Mouse (Mus musculus) T-helper 2 cell (primary cell): ENCODE measurements around the gene Nt5c3.
"Not testable (repeated sequence)": the region's sequence is repeated elsewhere in the genome, so short reads cannot be mapped to it uniquely, and the experiment has no call there.

Source experiments
- in situ Hi-C: fragments of 300-600 bp; cut with MboI, MseI; formaldehyde crosslinking; loops from one replicate; pipeline ENCODE4 v1.15.1; 2025; ENCODE audit warnings: high pct_unique_total_duplicates

Nt5c3 gene

GRCm38 (mm10) chr6:56904982-56905381 is 18.8 kb downstream of the Nt5c3 start:
- in situ Hi-C loops: no loop called here

GRCm38 (mm10) chr6:56904330-56904729 is 19.4 kb downstream of the Nt5c3 start:
- in situ Hi-C loops: no loop called here

- in situ Hi-C loops: no loop called here
Measured at GRCm38 (mm10) chr6:56903831-56904230, 19.9 kb downstream of the Nt5c3 start.

GRCm38 (mm10) chr6:56902606-56903520 is 20.9 kb downstream of the Nt5c3 start:
- in situ Hi-C loops: no loop called here

GRCm38 (mm10) chr6:56901824-56902386 is 21.8 kb downstream of the Nt5c3 start:
- in situ Hi-C loops: no loop called here

GRCm38 (mm10) chr6:56901336-56901735 is 22.4 kb downstream of the Nt5c3 start:
- in situ Hi-C loops: no loop called here

GRCm38 (mm10) chr6:56899601-56900000 is 24.1 kb downstream of the Nt5c3 start:
- in situ Hi-C loops: no loop called here

GRCm38 (mm10) chr6:56890762-56891161 is 33.0 kb downstream of the Nt5c3 start:
- in situ Hi-C loops: no loop called here

GRCm38 (mm10) chr6:56888561-56888960 is 35.2 kb downstream of the Nt5c3 start:
- in situ Hi-C loops: no loop called here

GRCm38 (mm10) chr6:56879352-56879955 is 44.3 kb downstream of the Nt5c3 start:
- in situ Hi-C loops: no loop called here

GRCm38 (mm10) chr6:56877985-56878384 is 45.7 kb downstream of the Nt5c3 start:
- in situ Hi-C loops: no loop called here

- in situ Hi-C loops: no loop called here
Measured at GRCm38 (mm10) chr6:56876870-56877269, 46.9 kb downstream of the Nt5c3 start.

- in situ Hi-C loops: no loop called here
Measured at GRCm38 (mm10) chr6:56870027-56870426, 53.7 kb downstream of the Nt5c3 start.

- in situ Hi-C loops: no loop called here
Measured at GRCm38 (mm10) chr6:56868565-56868964, 55.2 kb downstream of the Nt5c3 start.

GRCm38 (mm10) chr6:56866899-56867298 is 56.8 kb downstream of the Nt5c3 start:
- in situ Hi-C loops: not testable (repeated sequence)

- in situ Hi-C loops: no loop called here
Measured at GRCm38 (mm10) chr6:56860205-56860848, 63.4 kb downstream of the Nt5c3 start.

- in situ Hi-C loops: no loop called here
Measured at GRCm38 (mm10) chr6:56856748-56857147, 67.0 kb downstream of the Nt5c3 start.

- in situ Hi-C loops: no loop called here
Measured at GRCm38 (mm10) chr6:56854803-56855202, 68.9 kb downstream of the Nt5c3 start.

- in situ Hi-C loops: no loop called here
Measured at GRCm38 (mm10) chr6:56850315-56850714, 73.4 kb downstream of the Nt5c3 start.

GRCm38 (mm10) chr6:56848974-56849373 is 74.8 kb downstream of the Nt5c3 start:
- in situ Hi-C loops: no loop called here

GRCm38 (mm10) chr6:56844365-56844764 is 79.4 kb downstream of the Nt5c3 start:
- in situ Hi-C loops: no loop called here

GRCm38 (mm10) chr6:56843229-56843628 is 80.5 kb downstream of the Nt5c3 start:
- in situ Hi-C loops: no loop called here
